Mouse (Mus musculus) cerebellum, adult 9-10 months (tissue): ENCODE measurements around the gene Olfr675.
"Not testable (repeated sequence)": the region's sequence is repeated elsewhere in the genome, so short reads cannot be mapped to it uniquely, and the experiment has no call there.

Experiments
- DNase-seq: peaks from one replicate; pipeline ENCODE4 v3.0.0; 2022

Olfr675 gene

GRCm38 (mm10) chr7:105028360-105028759, at the start of gene Olfr675:
Olfr675 (minus strand) TSS chr7:105028460.
- no peak for DNase-seq

GRCm38 (mm10) chr7:105064175-105064574, 35.9 kb upstream of the Olfr675 start, which contains the start of gene Olfr678:
Olfr678 (plus strand) TSS chr7:105064475.
- DNase-seq, result no peak

GRCm38 (mm10) chr7:105058951-105059350, 30.7 kb upstream of the Olfr675 start:
- DNase-seq, result no peak

DNA sequence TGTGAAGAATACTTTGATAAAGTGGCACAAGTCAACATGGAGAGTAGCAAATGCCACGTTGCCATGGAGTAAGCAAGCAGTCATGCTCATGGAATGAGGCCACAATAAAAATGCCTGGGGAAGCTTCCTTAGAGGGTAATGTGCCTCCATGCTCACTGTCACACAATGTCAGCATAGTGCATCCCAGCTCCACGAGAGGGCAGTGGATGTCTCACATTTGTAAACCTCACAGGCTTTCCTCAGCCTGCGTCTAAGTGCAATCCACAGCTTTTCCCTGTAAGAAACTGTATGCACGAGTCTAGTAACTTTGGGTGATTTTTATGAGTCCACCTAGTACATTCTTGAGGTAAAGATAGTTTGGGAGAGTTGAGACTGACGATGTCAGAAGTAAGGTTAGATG, 5.6 kb upstream of the Olfr675 start:
- not testable (repeated sequence) for DNase-seq

GRCm38 (mm10) chr7:105032398-105032797, 4.1 kb upstream of the Olfr675 start, which contains the start of gene Olfr676:
Olfr676 (plus strand) TSS chr7:105032698.
- no peak for DNase-seq

- no peak for DNase-seq
Measured at GRCm38 (mm10) chr7:105022530-105022929, 5.7 kb downstream of the Olfr675 start.

DNA sequence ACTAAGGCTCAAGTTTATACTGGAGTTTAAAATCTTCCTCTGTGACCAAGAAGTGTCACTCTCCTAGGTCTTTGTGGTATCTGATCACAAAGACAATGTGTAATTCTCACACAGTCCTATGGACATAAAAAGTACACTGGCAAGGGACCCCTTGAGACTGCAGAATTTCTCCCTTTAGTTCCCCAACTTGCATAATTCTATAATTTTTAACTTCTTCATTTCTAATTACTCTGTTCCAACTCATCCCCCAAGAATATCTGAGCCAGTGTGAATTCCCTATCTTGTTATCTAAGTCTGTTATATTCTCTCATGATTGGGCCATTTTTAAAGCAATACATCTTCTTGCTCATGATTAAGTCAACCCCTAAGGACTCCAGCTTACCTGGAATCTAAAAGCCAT, 26.3 kb downstream of the Olfr675 start, which contains the start of gene Olfr672:
Olfr672 (minus strand) TSS at position 101 of the 400 bp plus-strand sequence.
- no peak for DNase-seq

GRCm38 (mm10) chr7:104979026-104979425, 49.2 kb downstream of the Olfr675 start, which contains the start of gene Olfr671:
Olfr671 (minus strand) TSS chr7:104979126.
- DNase-seq, result no peak

DNA sequence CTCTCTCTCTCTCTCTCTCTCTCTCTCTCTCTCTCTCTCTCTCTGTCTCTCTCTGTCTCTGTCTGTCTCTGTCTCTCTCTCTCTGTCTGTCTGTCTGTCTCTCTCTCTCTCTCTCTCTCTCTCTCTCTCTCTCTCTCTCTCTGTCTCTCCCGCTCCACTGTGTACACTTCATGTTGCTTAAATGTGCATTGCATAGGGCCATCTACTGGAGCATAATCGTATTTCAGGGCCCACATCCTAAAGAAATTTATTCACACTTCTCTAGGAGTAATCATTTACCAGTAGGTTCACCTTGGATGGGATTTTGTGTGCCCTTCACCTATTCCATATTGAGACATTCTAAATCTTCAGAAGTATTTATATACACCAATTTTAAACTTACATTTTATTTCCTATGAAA, 55.8 kb downstream of the Olfr675 start:
- DNase-seq, result not testable (repeated sequence)
